Mouse (Mus musculus): ENCODE data around the gene Rab21. TPM values are rescaled to one million over a fixed set of nuclear protein-coding genes. Genes with fewer than 3 reads are reported as not detected.
"Not testable (repeated sequence)": the region's sequence is repeated elsewhere in the genome, so short reads cannot be mapped to it uniquely, and the experiment has no call there.

The Rab21 gene
- polyA plus RNA-seq, 1 experiment from 2014 or later = 18.6 TPM

DNA sequence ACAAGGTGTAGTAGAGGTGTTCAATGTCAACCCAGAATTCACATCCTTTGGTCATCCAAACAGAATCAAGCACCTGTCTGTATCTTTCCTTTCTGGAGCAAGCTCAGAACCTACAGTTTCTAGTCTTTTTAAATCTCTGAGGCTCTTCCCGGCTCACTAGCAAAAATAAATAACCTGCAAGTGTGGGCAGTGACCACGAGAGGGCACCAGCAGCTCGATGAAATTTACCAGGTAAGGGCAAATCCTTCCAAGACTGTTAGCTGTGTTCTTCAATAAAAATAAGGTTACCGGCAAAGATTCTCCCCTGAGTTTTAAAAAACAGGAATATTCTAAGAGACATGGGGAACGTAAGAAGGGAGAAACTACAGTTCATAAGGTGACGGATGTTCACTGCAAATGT is 7.9 kb upstream of the Rab21 start:
- H3K4me2 ChIP-seq (ENCODE audit: low read length) = no peak overlapping the region
- no peaks in the 10 kb centered on the region for H3K4me1 ChIP-seq (ENCODE audit: control insufficient read depth in 2 of 2, insufficient read depth in 2 of 2, low read length in 2 of 2)
- no peaks in the 10 kb centered on the region for H3K36me3 ChIP-seq (ENCODE audit: control insufficient read depth, insufficient read depth, low read length)
- H3K27ac ChIP-seq (replicated peaks in 1 of 2; ENCODE audit: control insufficient read depth in 1 of 2, insufficient read depth in 1 of 2, low read depth in 2 of 2, low read length in 2 of 2) = no peak overlapping the region
- no peak for ATAC-seq (ENCODE audit: insufficient number of reproducible peaks, insufficient read depth, low FRiP score, low read depth)
- H3K9ac ChIP-seq (ENCODE audit: low read length) = no peak overlapping the region
- 8% methylated on average over 6 of the region's 6 CpGs for WGBS
- H3K4me3 ChIP-seq (ENCODE audit: control insufficient read depth in 1 of 2, insufficient read depth in 1 of 2, low read depth in 1 of 2, low read length in 2 of 2) = no peak overlapping the region
- H3K9me3 ChIP-seq (ENCODE audit: control insufficient read depth, low read length) = no peaks in the 10 kb centered on the region
- no peaks in the 10 kb centered on the region for H3K27me3 ChIP-seq (ENCODE audit: control insufficient read depth, insufficient read depth, low read length)

DNA sequence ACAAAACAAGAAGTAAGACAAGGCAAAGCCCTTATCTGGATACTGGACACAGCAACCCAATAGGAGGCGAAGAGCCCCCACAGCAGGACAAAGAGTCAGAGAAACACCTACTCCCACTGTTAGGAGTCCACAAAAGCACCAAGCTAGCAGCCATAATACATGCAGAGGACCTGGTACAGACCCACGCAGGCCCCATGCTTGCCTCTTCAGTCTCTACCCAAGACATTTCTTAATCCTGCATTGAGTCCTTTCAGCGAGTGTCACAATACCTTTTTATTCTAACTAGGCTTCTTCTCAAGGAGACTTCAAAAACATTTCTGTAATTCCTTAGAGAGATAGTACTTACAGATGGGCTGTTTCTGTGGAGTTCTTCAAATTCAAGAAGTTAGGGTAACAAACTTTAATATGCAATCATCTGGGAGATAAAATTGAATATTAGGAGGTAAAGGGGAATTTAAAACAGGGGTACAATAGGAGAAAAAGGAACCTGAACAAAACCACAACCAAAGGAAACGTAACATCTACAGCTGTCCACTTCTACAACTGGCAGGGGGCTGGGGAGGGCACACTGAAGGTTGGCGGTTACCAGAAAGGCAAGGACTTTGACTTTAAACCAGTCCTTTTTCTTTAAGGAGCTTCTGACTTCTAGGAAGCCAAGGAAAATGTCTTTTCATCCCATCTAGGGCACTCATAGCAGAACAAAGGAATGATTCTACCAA is 6.1 kb upstream of the Rab21 start:
- Histone ChIP-seq H3K9ac (ENCODE audit: low read length) (no peak overlapping the region), H3K36me3 (ENCODE audit: control insufficient read depth, insufficient read depth, low read length) (no peaks in the 10 kb centered on the region), H3K4me1 (ENCODE audit: control insufficient read depth in 2 of 2, insufficient read depth in 2 of 2, low read length in 2 of 2) (peaks cover 0 to 2% of the 10 kb centered on the region in 2 experiments; a peak in 2 of 4 replicates), H3K9me3 (ENCODE audit: control insufficient read depth, low read length) (no peaks in the 10 kb centered on the region), H3K27ac (replicated peaks in 1 of 2; ENCODE audit: control insufficient read depth in 1 of 2, insufficient read depth in 1 of 2, low read depth in 2 of 2, low read length in 2 of 2) (no peak overlapping the region), H3K4me3 (ENCODE audit: control insufficient read depth in 1 of 2, insufficient read depth in 1 of 2, low read depth in 1 of 2, low read length in 2 of 2) (no peak overlapping the region), H3K27me3 (ENCODE audit: control insufficient read depth, insufficient read depth, low read length) (no peaks in the 10 kb centered on the region), H3K4me2 (ENCODE audit: low read length) (no peak overlapping the region)
- no peak for ATAC-seq (ENCODE audit: insufficient number of reproducible peaks, insufficient read depth, low FRiP score, low read depth)
- WGBS = 73% methylated on average over 5 of the region's 5 CpGs

DNA sequence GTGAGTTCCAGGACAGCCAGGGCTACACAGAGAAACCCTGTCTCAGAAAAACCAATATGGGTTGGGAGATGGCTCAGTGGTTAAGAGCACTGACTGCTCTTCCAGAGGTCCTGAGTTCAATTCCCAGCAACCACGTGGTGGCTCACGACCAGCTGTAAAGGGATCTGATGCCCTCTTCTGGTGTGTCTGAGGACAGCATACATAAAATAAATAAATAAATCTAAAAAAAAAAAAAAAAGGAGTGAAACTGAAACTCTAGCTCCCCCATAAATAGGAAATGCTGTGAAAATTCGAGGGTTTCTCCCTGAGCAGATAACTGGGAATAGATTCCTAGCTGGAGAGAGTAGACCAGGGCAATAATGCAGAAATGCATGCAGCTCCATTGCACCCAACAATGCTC is 3.0 kb upstream of the Rab21 start:
- not testable (repeated sequence) for H3K27me3 ChIP-seq (ENCODE audit: control insufficient read depth, insufficient read depth, low read length); H3K9ac ChIP-seq (ENCODE audit: low read length); ATAC-seq (ENCODE audit: insufficient number of reproducible peaks, insufficient read depth, low FRiP score, low read depth); H3K27ac ChIP-seq (replicated peaks in 1 of 2; ENCODE audit: control insufficient read depth in 1 of 2, insufficient read depth in 1 of 2, low read depth in 2 of 2, low read length in 2 of 2); H3K4me2 ChIP-seq (ENCODE audit: low read length); H3K4me3 ChIP-seq (ENCODE audit: control insufficient read depth in 1 of 2, insufficient read depth in 1 of 2, low read depth in 1 of 2, low read length in 2 of 2); H3K9me3 ChIP-seq (ENCODE audit: control insufficient read depth, low read length); H3K36me3 ChIP-seq (ENCODE audit: control insufficient read depth, insufficient read depth, low read length)
- 61% methylated on average over 3 of the region's 3 CpGs for WGBS
- peaks cover 4 to 13% of the 10 kb centered on the region in 2 experiments for H3K4me1 ChIP-seq (ENCODE audit: control insufficient read depth in 2 of 2, insufficient read depth in 2 of 2, low read length in 2 of 2)

DNA sequence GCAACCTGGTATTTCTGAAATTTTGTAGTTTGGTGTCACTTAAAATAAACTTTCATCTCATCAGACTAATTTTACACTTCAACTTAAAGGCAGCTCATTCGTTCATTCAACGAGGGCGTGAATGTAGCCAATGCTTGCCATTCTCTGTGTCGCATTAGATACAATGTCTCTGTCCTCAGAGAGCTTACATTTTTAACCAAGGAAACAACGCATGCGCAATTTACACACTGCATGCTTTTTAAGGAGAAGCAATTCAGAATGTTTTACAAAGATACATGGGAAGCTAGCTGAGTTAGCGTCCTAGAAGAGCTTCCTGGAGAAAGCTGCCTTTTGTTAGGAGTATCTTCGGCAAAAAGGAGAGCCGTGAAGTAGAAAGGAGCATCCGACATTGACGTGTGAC is 919 bp upstream of the Rab21 start:
- Histone ChIP-seq H3K4me3 (ENCODE audit: control insufficient read depth in 1 of 2, insufficient read depth in 1 of 2, low read depth in 1 of 2, low read length in 2 of 2) (peak overlapping the region in 1 of 2 experiments; percentile 95; a peak in 2 of 4 replicates), H3K9ac (ENCODE audit: low read length) (peak overlapping the region; percentile 99), H3K36me3 (ENCODE audit: control insufficient read depth, insufficient read depth, low read length) (no peaks in the 10 kb centered on the region), H3K27me3 (ENCODE audit: control insufficient read depth, insufficient read depth, low read length) (no peaks in the 10 kb centered on the region), H3K4me2 (ENCODE audit: low read length) (peak overlapping the region; percentile 88), H3K4me1 (ENCODE audit: control insufficient read depth in 2 of 2, insufficient read depth in 2 of 2, low read length in 2 of 2) (peaks cover 20 to 34% of the 10 kb centered on the region in 2 experiments), H3K9me3 (ENCODE audit: control insufficient read depth, low read length) (no peaks in the 10 kb centered on the region), H3K27ac (replicated peaks in 1 of 2; ENCODE audit: control insufficient read depth in 1 of 2, insufficient read depth in 1 of 2, low read depth in 2 of 2, low read length in 2 of 2) (peak overlapping the region; percentile 99 to 100)
- WGBS = 48% methylated on average over 11 of the region's 11 CpGs
- no peak for ATAC-seq (ENCODE audit: insufficient number of reproducible peaks, insufficient read depth, low FRiP score, low read depth)

- H3K27ac ChIP-seq (replicated peaks in 1 of 2; ENCODE audit: control insufficient read depth in 1 of 2, insufficient read depth in 1 of 2, low read depth in 2 of 2, low read length in 2 of 2) = peak overlapping the region; percentile 99 to 100
- peak overlapping the region; percentile 88 for H3K4me2 ChIP-seq (ENCODE audit: low read length)
- H3K4me1 ChIP-seq (ENCODE audit: control insufficient read depth in 2 of 2, insufficient read depth in 2 of 2, low read length in 2 of 2) = peaks cover 26 to 47% of the 10 kb centered on the region in 2 experiments
- H3K9ac ChIP-seq (ENCODE audit: low read length) = peak overlapping the region; percentile 99
- ATAC-seq (ENCODE audit: insufficient number of reproducible peaks, insufficient read depth, low FRiP score, low read depth) = peak; percentile 45
- 1% methylated on average over 57 of the region's 73 CpGs for WGBS
- no peaks in the 10 kb centered on the region for H3K36me3 ChIP-seq (ENCODE audit: control insufficient read depth, insufficient read depth, low read length)
- peak overlapping the region; percentile 77 to 95 for H3K4me3 ChIP-seq (ENCODE audit: control insufficient read depth in 1 of 2, insufficient read depth in 1 of 2, low read depth in 1 of 2, low read length in 2 of 2)
- H3K27me3 ChIP-seq (ENCODE audit: control insufficient read depth, insufficient read depth, low read length) = no peaks in the 10 kb centered on the region
- no peaks in the 10 kb centered on the region for H3K9me3 ChIP-seq (ENCODE audit: control insufficient read depth, low read length)
Observed at GRCm38 (mm10) chr10:115314582-115315452, 577 bp downstream of the Rab21 start.

DNA sequence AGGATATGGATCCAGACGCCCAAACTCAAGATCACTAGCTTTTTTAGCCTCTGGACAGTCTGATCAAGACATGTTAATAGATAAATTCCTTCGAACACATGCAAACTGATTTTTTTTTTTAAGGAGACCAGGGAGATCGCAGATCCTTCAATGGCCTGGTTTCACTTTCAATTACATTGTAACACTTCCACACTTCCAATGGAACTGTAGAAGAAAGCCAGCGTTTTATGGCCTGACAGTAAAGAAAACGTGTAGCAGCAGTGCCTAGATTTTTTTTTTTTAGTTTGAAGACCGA is 1.2 kb downstream of the Rab21 start:
- H3K27me3 ChIP-seq (ENCODE audit: control insufficient read depth, insufficient read depth, low read length) = no peaks in the 10 kb centered on the region
- peak overlapping the region in 1 of 2 experiments; percentile 99; a peak in 1 of 4 replicates for H3K27ac ChIP-seq (replicated peaks in 1 of 2; ENCODE audit: control insufficient read depth in 1 of 2, insufficient read depth in 1 of 2, low read depth in 2 of 2, low read length in 2 of 2)
- H3K9me3 ChIP-seq (ENCODE audit: control insufficient read depth, low read length) = no peaks in the 10 kb centered on the region
- H3K36me3 ChIP-seq (ENCODE audit: control insufficient read depth, insufficient read depth, low read length) = no peaks in the 10 kb centered on the region
- H3K4me2 ChIP-seq (ENCODE audit: low read length) = peak overlapping the region; percentile 88
- WGBS = 15% methylated on average over 6 of the region's 6 CpGs
- H3K4me1 ChIP-seq (ENCODE audit: control insufficient read depth in 2 of 2, insufficient read depth in 2 of 2, low read length in 2 of 2) = peaks cover 26 to 52% of the 10 kb centered on the region in 2 experiments
- peak overlapping the region; percentile 77 to 95 for H3K4me3 ChIP-seq (ENCODE audit: control insufficient read depth in 1 of 2, insufficient read depth in 1 of 2, low read depth in 1 of 2, low read length in 2 of 2)
- no peak for ATAC-seq (ENCODE audit: insufficient number of reproducible peaks, insufficient read depth, low FRiP score, low read depth)
- peak overlapping the region; percentile 99 for H3K9ac ChIP-seq (ENCODE audit: low read length)

GRCm38 (mm10) chr10:115313641-115314286 is 1.6 kb downstream of the Rab21 start:
- 75% methylated on average over 14 of the region's 14 CpGs for WGBS
- Histone ChIP-seq H3K4me2 (ENCODE audit: low read length) (peak overlapping the region; percentile 88), H3K4me3 (ENCODE audit: control insufficient read depth in 1 of 2, insufficient read depth in 1 of 2, low read depth in 1 of 2, low read length in 2 of 2) (peak overlapping the region; percentile 77 to 95; a peak in 3 of 4 replicates), H3K9me3 (ENCODE audit: control insufficient read depth, low read length) (no peaks in the 10 kb centered on the region), H3K27ac (replicated peaks in 1 of 2; ENCODE audit: control insufficient read depth in 1 of 2, insufficient read depth in 1 of 2, low read depth in 2 of 2, low read length in 2 of 2) (peak overlapping the region in 1 of 2 experiments; percentile 65; a peak in 1 of 4 replicates), H3K9ac (ENCODE audit: low read length) (peak overlapping the region; percentile 99), H3K27me3 (ENCODE audit: control insufficient read depth, insufficient read depth, low read length) (no peaks in the 10 kb centered on the region), H3K4me1 (ENCODE audit: control insufficient read depth in 2 of 2, insufficient read depth in 2 of 2, low read length in 2 of 2) (peaks cover 26 to 54% of the 10 kb centered on the region in 2 experiments), H3K36me3 (ENCODE audit: control insufficient read depth, insufficient read depth, low read length) (no peaks in the 10 kb centered on the region)
- ATAC-seq (ENCODE audit: insufficient number of reproducible peaks, insufficient read depth, low FRiP score, low read depth) = no peak

Data from heart, embryonic 14.5 days (tissue).